Mouse (Mus musculus) cerebellum, postnatal 10 days (tissue): ENCODE measurements around the gene Mum1.
A peak's percentile ranks its signal among the peaks of the same experiment; 100 is the strongest.

ENCODE experiments used
- DNase-seq, 2 experiments: peaks; one replicate each; pipeline ENCODE4 v3.0.0; 2021; ENCODE audit warnings: mixed read lengths in 2 of 2

Gene Mum1

GRCm38 (mm10) chr10:80226416-80227165, at the start of gene Mum1:
Mum1 (plus strand) TSS chr10:80226434.
- DNase-seq = peak; percentile 98 to 99

- no peak for DNase-seq
These were observed 48.6 kb upstream of the Mum1 start for GRCm38 (mm10) chr10:80177441-80178279.

GRCm38 (mm10) chr10:80179068-80180051, 46.9 kb upstream of the Mum1 start, which contains the start of gene Efna2:
Efna2 (plus strand) TSS chr10:80179482.
- peak; percentile 72 to 80 for DNase-seq

DNA sequence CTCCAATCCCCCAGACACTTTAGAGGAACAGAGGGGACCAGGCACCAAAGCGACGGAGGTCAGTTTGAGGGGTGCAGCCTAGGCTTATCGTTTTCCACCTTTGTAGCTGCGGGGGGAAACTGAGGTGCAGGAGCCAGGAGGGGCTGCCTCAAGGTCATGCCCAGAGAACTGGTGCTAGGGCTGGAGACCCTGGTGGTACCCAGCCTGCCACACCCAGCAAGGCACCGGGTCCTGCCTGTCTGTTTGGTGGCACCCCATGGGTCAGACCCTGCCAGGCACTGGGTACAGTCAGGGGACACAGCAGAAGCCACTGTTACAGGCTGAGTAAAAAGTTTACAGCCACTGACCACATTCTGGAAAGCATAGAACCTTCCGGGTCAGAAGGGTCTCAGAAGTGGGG, 45.9 kb upstream of the Mum1 start:
- DNase-seq = no peak

- DNase-seq = no peak
These were observed 45.4 kb upstream of the Mum1 start for GRCm38 (mm10) chr10:80180823-80181222.

DNA sequence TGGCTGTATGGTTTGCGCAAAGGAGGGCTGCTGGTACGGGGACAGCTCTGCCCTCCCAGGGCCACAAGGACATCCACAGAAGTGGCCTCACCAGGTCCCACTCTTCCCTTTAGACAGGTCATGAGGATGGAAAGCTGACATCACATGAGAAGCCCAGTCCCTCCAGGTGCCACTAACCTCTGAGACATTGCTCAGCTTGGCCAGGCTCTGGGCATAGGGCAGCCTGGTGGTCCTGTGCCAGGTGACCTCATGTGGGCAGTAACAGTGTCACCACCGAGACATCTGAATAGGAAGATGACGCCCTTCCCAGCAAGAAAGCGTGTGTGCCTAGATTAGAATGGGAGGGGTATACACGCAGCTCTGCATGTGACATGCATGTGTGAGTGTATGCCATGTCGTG, 43.7 kb upstream of the Mum1 start:
- DNase-seq = no peak

- no peak for DNase-seq
These were observed 39.6 kb upstream of the Mum1 start for GRCm38 (mm10) chr10:80186649-80187048.

DNA sequence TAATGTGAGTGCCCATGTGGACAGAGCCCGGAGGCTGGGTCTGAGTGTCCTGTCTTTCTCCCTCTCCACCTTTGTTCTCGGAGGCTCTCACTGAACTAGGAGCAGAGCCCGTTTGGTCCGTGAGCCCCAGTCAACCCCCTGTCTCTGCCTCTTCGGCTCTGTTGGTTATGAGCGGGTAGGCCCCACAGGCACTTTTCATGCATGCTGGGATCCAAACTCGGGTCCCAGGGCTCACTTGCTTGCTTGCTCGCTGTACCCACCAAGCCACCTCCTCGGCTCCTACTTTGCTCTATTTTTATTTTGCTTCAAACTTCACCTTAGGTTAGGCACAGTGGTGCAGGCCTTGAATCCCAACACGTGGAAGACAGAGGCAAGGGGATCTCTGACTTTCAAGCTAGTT, 38.5 kb upstream of the Mum1 start:
- DNase-seq = no peak

GRCm38 (mm10) chr10:80188453-80189024, 37.7 kb upstream of the Mum1 start:
- no peak for DNase-seq

- no peak for DNase-seq
These were observed 36.2 kb upstream of the Mum1 start for GRCm38 (mm10) chr10:80189999-80190398.

DNA sequence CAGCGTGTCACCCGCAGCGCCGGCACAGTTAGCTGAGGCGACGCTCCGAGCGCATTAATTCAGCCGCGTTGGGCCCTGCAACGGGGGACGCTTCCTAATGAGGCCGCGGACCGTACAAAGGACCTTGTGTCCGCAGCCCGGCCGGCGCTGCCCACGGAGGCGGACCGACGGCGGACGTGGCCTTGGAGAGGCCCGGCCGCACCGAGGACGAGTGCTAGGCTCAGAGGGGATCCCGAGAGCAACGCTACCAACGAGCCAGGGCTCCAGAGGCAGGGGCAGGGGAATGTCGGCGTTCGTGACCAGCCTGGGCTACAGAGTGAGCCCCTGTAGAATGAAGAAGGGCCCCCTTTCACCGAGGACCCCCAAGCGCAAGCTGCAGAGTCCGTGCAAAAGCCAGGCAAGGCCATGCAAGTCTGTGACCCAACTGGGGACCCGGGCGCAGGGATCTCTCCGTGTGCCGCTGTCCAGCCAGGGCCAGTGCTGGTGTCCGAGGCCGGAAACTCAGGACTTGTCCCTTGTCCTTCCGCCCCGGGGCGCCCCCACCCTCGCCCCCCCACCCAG, 35.7 kb upstream of the Mum1 start:
- DNase-seq = peak in 1 of 2 experiments; percentile 61

GRCm38 (mm10) chr10:80193976-80194375, 32.3 kb upstream of the Mum1 start:
- DNase-seq = no peak

GRCm38 (mm10) chr10:80194441-80194840, 31.8 kb upstream of the Mum1 start:
- no peak for DNase-seq

- DNase-seq = no peak
These were observed 30.1 kb upstream of the Mum1 start for GRCm38 (mm10) chr10:80196167-80196566.

GRCm38 (mm10) chr10:80196778-80197581, 29.3 kb upstream of the Mum1 start:
- no peak for DNase-seq

GRCm38 (mm10) chr10:80199440-80200008, 26.7 kb upstream of the Mum1 start:
- peak; percentile 93 to 95 for DNase-seq

- DNase-seq = no peak
These were observed 25.7 kb upstream of the Mum1 start for GRCm38 (mm10) chr10:80200485-80200884.

DNA sequence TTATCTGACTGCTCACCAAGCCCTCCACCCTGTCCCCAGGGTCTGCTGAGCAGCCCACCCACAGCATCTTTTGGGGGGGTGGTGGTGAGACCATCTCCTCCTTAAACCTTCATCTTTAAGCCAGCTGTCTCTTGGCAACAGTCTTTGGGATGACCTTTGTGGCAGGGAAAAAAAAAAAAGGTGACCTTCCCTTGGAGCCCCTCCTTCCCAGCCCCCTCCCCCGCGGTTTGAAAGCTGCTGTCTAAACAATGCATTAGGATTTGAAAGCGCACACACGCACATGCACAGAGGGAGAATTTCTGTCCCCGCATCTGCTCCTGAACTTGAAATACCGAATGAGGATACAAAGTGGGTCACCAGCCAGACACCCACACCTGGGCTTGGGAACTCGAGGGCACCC, 22.2 kb upstream of the Mum1 start:
- DNase-seq = no peak

- no peak for DNase-seq
These were observed 19.0 kb upstream of the Mum1 start for GRCm38 (mm10) chr10:80207201-80207600.

GRCm38 (mm10) chr10:80207676-80208075, 18.6 kb upstream of the Mum1 start:
- no peak for DNase-seq

GRCm38 (mm10) chr10:80208248-80208647, 18.0 kb upstream of the Mum1 start:
- DNase-seq = no peak
